Comparison of ENCODE assay signal across 16 mouse cellular contexts in the genomic region with DNA sequence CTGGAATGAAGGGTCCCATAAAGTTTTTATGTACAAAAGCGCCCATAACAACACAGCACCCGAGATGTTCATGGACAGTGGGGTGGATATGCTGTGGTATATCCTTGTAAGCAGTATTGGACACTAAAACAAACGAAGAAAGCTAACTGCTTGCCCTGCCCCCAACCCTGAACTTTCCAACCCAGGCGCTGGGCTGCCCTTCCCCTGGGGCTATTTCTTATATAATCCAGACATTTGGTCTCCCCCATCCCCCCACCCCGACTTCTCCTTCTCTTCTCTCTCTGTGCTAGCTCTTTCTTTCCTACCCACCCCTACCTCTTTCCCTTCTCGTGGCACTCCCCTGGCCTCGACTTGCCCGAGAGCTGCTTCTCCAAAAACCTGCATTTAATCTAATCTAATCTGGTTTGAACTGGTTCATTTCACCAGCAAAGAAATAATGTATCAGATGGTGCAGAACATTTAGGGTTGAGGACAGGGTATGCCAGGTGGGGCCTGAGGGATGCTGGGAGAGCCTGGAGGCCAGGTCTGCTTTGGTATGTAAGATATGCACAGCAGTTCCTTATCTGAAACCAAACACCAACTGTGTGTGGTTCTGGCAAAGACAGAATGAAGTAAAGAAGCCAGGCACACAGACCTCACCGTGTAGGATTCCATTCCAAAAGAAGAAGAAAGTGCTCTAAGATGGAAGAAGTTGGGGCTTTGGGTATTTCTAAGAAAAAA. TPM values are rescaled to one million over a fixed set of nuclear protein-coding genes. Genes with fewer than 3 reads are reported as not detected.
DNase-seq lines count a peak whose midpoint lies in the region; ATAC-seq and TF ChIP-seq lines count a peak whose summit lies in the region.
"Had no signal": no experiment of that assay in that cellular context is flagged by ENCODE, and none has a peak within 500 bp of the region (broad histone marks: within the 10 kb centered on the region; RNA-seq: fewer than 3 reads in every experiment).

No protein-coding gene starts in this region.

- H3K9ac ChIP-seq in hindbrain, postnatal 0 days (replicated peaks; ENCODE audit: low read length), result no peak overlapping the region
- H3K9ac ChIP-seq in liver, postnatal 0 days (replicated peaks), result no peak overlapping the region
- H3K9ac ChIP-seq: forebrain, embryonic 12.5 days; hindbrain, embryonic 15.5 days had no signal

- no peaks in the 10 kb centered on the region for H3K9me3 ChIP-seq in hindbrain, embryonic 10.5 days
- H3K9me3 ChIP-seq in hindbrain, postnatal 0 days (ENCODE audit: low read length), result no peaks in the 10 kb centered on the region
- no peaks in the 10 kb centered on the region for H3K9me3 ChIP-seq in liver, postnatal 0 days (ENCODE audit: low read length)
- H3K9me3 ChIP-seq: forebrain, embryonic 12.5 days; hindbrain, embryonic 15.5 days had no signal

- TF ChIP-seq CTCF in hindbrain, postnatal 0 days (IDR thresholded peaks at IDR 0.05; ENCODE audit: low read depth), result no peak
- TF ChIP-seq CTCF in liver, postnatal 0 days (IDR thresholded peaks at IDR 0.05; ENCODE audit: low read depth), result no peak

- peak; percentile 11 for DNase-seq in hindbrain, embryonic 10.5 days (ENCODE audit: low spot score)
- no peak for DNase-seq in hindbrain, postnatal 0 days (ENCODE audit: low spot score)
- DNase-seq in R1 (ENCODE audit: low read depth, low spot score), result peak; percentile 21
- DNase-seq in forelimb bud, embryonic 11.5 days (ENCODE audit: low read depth, low spot score), result peak; percentile 23
- DNase-seq in liver, postnatal 0 days, result no peak
- no peak for DNase-seq in neural tube, embryonic 10.5 days (ENCODE audit: extremely low spot score, low spot score)
- no peak for DNase-seq in spleen, adult 12 weeks (ENCODE audit: low spot score)
- no peak for DNase-seq in left cerebral cortex, postnatal 25 days (ENCODE audit: low spot score in 2 of 2)
- DNase-seq: adrenal gland, postnatal 10 days; cerebellum, postnatal 36 days; gastrocnemius, postnatal 10 days; kidney, adult 9 months; layer of hippocampus, adult 9-11 months; lung, postnatal 4 days had no signal

- H3K27ac ChIP-seq in hindbrain, embryonic 10.5 days, result no peak overlapping the region
- H3K27ac ChIP-seq in hindbrain, postnatal 0 days, result no peak overlapping the region
- no peak overlapping the region for H3K27ac ChIP-seq in liver, postnatal 0 days (ENCODE audit: low read depth)
- H3K27ac ChIP-seq: forebrain, embryonic 12.5 days; hindbrain, embryonic 15.5 days had no signal

- no peaks in the 10 kb centered on the region for H3K27me3 ChIP-seq in hindbrain, embryonic 10.5 days (ENCODE audit: insufficient read depth, poor library complexity, severe bottlenecking)
- no peaks in the 10 kb centered on the region for H3K27me3 ChIP-seq in hindbrain, postnatal 0 days (ENCODE audit: insufficient read depth, low read length)
- H3K27me3 ChIP-seq in liver, postnatal 0 days (ENCODE audit: insufficient read depth, low read length), result no peaks in the 10 kb centered on the region
- H3K27me3 ChIP-seq: forebrain, embryonic 12.5 days; hindbrain, embryonic 15.5 days had no signal

- ATAC-seq in hindbrain, postnatal 0 days, result no peak
- ATAC-seq in liver, postnatal 0 days, result 0 out of 2 replicates have a peak, but pooled peaks have one; percentile 29

- H3K36me3 ChIP-seq in hindbrain, embryonic 10.5 days, result no peaks in the 10 kb centered on the region
- no peaks in the 10 kb centered on the region for H3K36me3 ChIP-seq in hindbrain, postnatal 0 days (ENCODE audit: insufficient read depth, low read length)
- no peaks in the 10 kb centered on the region for H3K36me3 ChIP-seq in liver, postnatal 0 days (replicated peaks; ENCODE audit: insufficient read depth, low read length)
- H3K36me3 ChIP-seq: forebrain, embryonic 12.5 days; hindbrain, embryonic 15.5 days had no signal

- intact Hi-C loops in left cerebral cortex, postnatal 25 days (cut with DNase I), result no loop called here

- H3K4me1 ChIP-seq in hindbrain, embryonic 10.5 days (replicated peaks), result peaks cover 11% of the 10 kb centered on the region; the same call in 1 of the 2 replicates
- no peaks in the 10 kb centered on the region for H3K4me1 ChIP-seq in hindbrain, postnatal 0 days (ENCODE audit: insufficient read depth, low read length)
- no peaks in the 10 kb centered on the region for H3K4me1 ChIP-seq in liver, postnatal 0 days (ENCODE audit: insufficient read depth)
- H3K4me1 ChIP-seq: forebrain, embryonic 12.5 days; hindbrain, embryonic 15.5 days had no signal

- peak; percentile 40; the same call in 1 of the 2 replicates for TF ChIP-seq EP300 in liver, postnatal 0 days (IDR thresholded peaks at IDR 0.05; ENCODE audit: low read depth)

- H3K4me2 ChIP-seq in hindbrain, postnatal 0 days (ENCODE audit: low read depth, low read length), result no peak overlapping the region
- H3K4me2 ChIP-seq in liver, postnatal 0 days (ENCODE audit: low read depth, low read length), result no peak overlapping the region
- H3K4me2 ChIP-seq: forebrain, embryonic 12.5 days; hindbrain, embryonic 15.5 days had no signal

- H3K4me3 ChIP-seq in hindbrain, embryonic 10.5 days, result no peak overlapping the region
- no peak overlapping the region for H3K4me3 ChIP-seq in hindbrain, postnatal 0 days (ENCODE audit: low read length)
- no peak overlapping the region for H3K4me3 ChIP-seq in liver, postnatal 0 days (ENCODE audit: low read depth, low read length)
- H3K4me3 ChIP-seq: forebrain, embryonic 12.5 days; hindbrain, embryonic 15.5 days had no signal

- WGBS in hindbrain, embryonic 10.5 days, result 33% methylated on average over 9 of the region's 9 CpGs
- WGBS in hindbrain, postnatal 0 days, result 49% methylated on average over 9 of the region's 9 CpGs
- 28% methylated on average over 9 of the region's 9 CpGs for WGBS in liver, postnatal 0 days (ENCODE audit: insufficient replicate concordance)

RNA-seq across cellular contexts. Expression of a gene that starts 24.4 kb away (rescaled TPM):
- polyA plus RNA-seq in hindbrain, embryonic 10.5 days (2016; fragmentation: Nextera tagmentation; extraction: Ambion mirVana), result 51.0 and 56.3 TPM in 2 replicates
- total RNA-seq in hindbrain, postnatal 0 days (2014; rRNA removed), result 58.1 and 70.8 TPM in 2 replicates
- 52.1 and 53.5 TPM in 2 replicates for polyA plus RNA-seq in hindbrain, postnatal 0 days (2015; fragmentation: Nextera tagmentation; extraction: Ambion mirVana)
- 9.9 and 10.2 TPM in 2 replicates for polyA plus RNA-seq in liver, postnatal 0 days (2015; fragmentation: Nextera tagmentation; extraction: Ambion mirVana)
- total RNA-seq in left cerebral cortex, postnatal 25 days (2021), result 10 to 100 TPM; 67.5 to 73.4 TPM

Comparison
In these comparisons a context has a peak if more than half of its experiments do, and no peak if none do; other contexts are left out.
1. DNase-seq: peak in hindbrain, embryonic 10.5 days (single experiment), R1 (single experiment) and forelimb bud, embryonic 11.5 days (single experiment); none in hindbrain, postnatal 0 days (single experiment), liver, postnatal 0 days (single experiment), neural tube, embryonic 10.5 days (single experiment), spleen, adult 12 weeks (single experiment) and left cerebral cortex, postnatal 25 days (0 of 2).